Mouse (Mus musculus) kidney, adult 2 months (tissue): ENCODE data around the gene Egln1. TPM values are rescaled to one million over a fixed set of nuclear protein-coding genes. Genes with fewer than 3 reads are reported as not detected.
A peak's percentile ranks its signal among the peaks of the same experiment; 100 is the strongest.

Source experiments
- DNase-seq: peaks from one replicate; pipeline ENCODE4 v3.0.0; 2021
- H3K27ac ChIP-seq: fragments of 200-500 bp; 2 replicates; pipeline ENCODE4 v1.5.1; 2012; ENCODE audit warnings: low read depth, low read length, control low read depth, inconsistent platforms; ENCODE audit not compliant: insufficient read depth
- H3K27me3 ChIP-seq: fragments of 200-500 bp; replicated peaks from 2 replicates; pipeline ENCODE4 v1.6.1; 2012; ENCODE audit warnings: mild to moderate bottlenecking, moderate library complexity, low read length, inconsistent platforms; ENCODE audit not compliant: control insufficient read depth, insufficient read depth
- H3K36me3 ChIP-seq: fragments of 200-500 bp; 2 replicates; pipeline ENCODE4 v1.6.1; 2012; ENCODE audit warnings: mild to moderate bottlenecking, moderate library complexity, low read length, inconsistent platforms; ENCODE audit not compliant: control insufficient read depth, insufficient read depth
- H3K4me1 ChIP-seq: fragments of 200-500 bp; 2 replicates; pipeline ENCODE4 v1.6.1; 2011; ENCODE audit warnings: low read length; ENCODE audit not compliant: control insufficient read depth, insufficient read depth
- H3K4me3 ChIP-seq: fragments of 200-500 bp; 2 replicates; pipeline ENCODE4 v1.5.1; 2011; ENCODE audit warnings: mild to moderate bottlenecking, low read depth, low read length, control low read depth; ENCODE audit not compliant: insufficient read depth
- CTCF ChIP-seq: fragments of 200-500 bp; conservative IDR thresholded peaks from 2 replicates; pipeline ENCODE4 v1.5.1; 2011; ENCODE audit warnings: low read depth, mild to moderate bottlenecking, control low read depth, low read length, moderate library complexity, mixed read lengths; ENCODE audit not compliant: insufficient read depth, insufficient read length
- POLR2A ChIP-seq: fragments of 200-500 bp; IDR thresholded peaks from one replicate; pipeline ENCODE4 v1.6.1; 2011; ENCODE audit warnings: low read depth, low read length, control low read depth
- WGBS: fragments of 180-500 bp; shearing (Covaris S2); methylation state at CpG from one replicate; pipeline ENCODE4 v1.1.7; 2018; 5-methylcytosine and 5-hydroxymethylcytosine counted together
- polyA plus RNA-seq: library from polyadenylated mRNA; depleted of rRNA; stranded (reverse); fragments of >200 nt; gene quantifications from 2 replicates; pipeline ENCODE4 v1.2.3, GENCODE M21; 2012

Egln1 gene
- polyA plus RNA-seq, 1 experiment: 38.8 TPM

- H3K27ac ChIP-seq: no peak overlapping the region
- H3K27me3 ChIP-seq: no peaks in the 10 kb centered on the region
- TF ChIP-seq POLR2A (no peak), CTCF (no peak)
- 85% methylated on average over 7 of the region's 7 CpGs for WGBS
- no peaks in the 10 kb centered on the region for H3K4me1 ChIP-seq
- no peaks in the 10 kb centered on the region for H3K36me3 ChIP-seq
- H3K4me3 ChIP-seq: no peak overlapping the region
- DNase-seq: no peak
Measured at GRCm38 (mm10) chr8:124871474-124871873, 77.7 kb downstream of the Egln1 start.

GRCm38 (mm10) chr8:124869708-124870107, 79.4 kb downstream of the Egln1 start:
- Histone ChIP-seq H3K4me1 (no peaks in the 10 kb centered on the region), H3K4me3 (no peak overlapping the region), H3K36me3 (no peaks in the 10 kb centered on the region), H3K27me3 (no peaks in the 10 kb centered on the region), H3K27ac (no peak overlapping the region)
- 56% methylated on average over 6 of the region's 6 CpGs for WGBS
- no peak for DNase-seq
- TF ChIP-seq CTCF (no peak), POLR2A (no peak)

GRCm38 (mm10) chr8:124867126-124867525, 82.0 kb downstream of the Egln1 start:
- Histone ChIP-seq H3K27me3 (no peaks in the 10 kb centered on the region), H3K27ac (no peak overlapping the region), H3K4me3 (no peak overlapping the region), H3K36me3 (no peaks in the 10 kb centered on the region), H3K4me1 (peaks cover 5% of the 10 kb centered on the region; the same call in 1 of the 2 replicates)
- TF ChIP-seq CTCF (no peak), POLR2A (no peak)
- 49% methylated on average over 2 of the region's 2 CpGs for WGBS
- no peak for DNase-seq

DNA sequence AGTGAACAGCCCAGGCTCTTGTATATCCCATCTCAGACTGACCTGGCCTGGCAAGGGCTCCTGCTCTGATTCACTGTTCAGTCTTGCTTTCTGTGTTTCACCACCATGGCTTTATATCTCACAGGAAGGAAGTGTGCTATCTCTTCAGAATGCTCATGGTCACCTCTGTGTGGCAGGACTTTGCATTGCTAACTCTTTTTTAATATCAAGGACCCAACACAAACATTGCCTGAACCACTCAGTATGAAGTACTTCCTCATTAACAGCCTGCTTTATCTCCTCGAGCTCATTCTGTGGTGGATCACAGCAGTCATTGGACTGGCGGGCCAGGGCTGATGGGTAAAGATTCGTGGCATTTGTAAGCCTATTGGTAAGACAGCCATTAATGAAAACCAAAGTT, 82.5 kb downstream of the Egln1 start:
- WGBS: 70% methylated on average over 3 of the region's 3 CpGs
- TF ChIP-seq CTCF: no peak
- TF ChIP-seq POLR2A: no peak

GRCm38 (mm10) chr8:124863729-124864128, 85.4 kb downstream of the Egln1 start:
- WGBS: 7% methylated on average over 8 of the region's 8 CpGs
- peaks cover 5% of the 10 kb centered on the region; the same call in 1 of the 2 replicates for H3K4me1 ChIP-seq
- peak overlapping the region; percentile 98 for H3K4me3 ChIP-seq
- H3K36me3 ChIP-seq: no peaks in the 10 kb centered on the region; the same call in 1 of the 2 replicates
- H3K27ac ChIP-seq: no peak overlapping the region
- TF ChIP-seq POLR2A (no peak), CTCF (no peak)
- no peaks in the 10 kb centered on the region for H3K27me3 ChIP-seq
- no peak for DNase-seq

More for the DNA sequence above, 82.5 kb downstream of the Egln1 start:
- no peak for DNase-seq
- Histone ChIP-seq H3K36me3 (no peaks in the 10 kb centered on the region), H3K27me3 (no peaks in the 10 kb centered on the region), H3K4me1 (peaks cover 5% of the 10 kb centered on the region; the same call in 1 of the 2 replicates), H3K27ac (no peak overlapping the region), H3K4me3 (no peak overlapping the region)

DNA sequence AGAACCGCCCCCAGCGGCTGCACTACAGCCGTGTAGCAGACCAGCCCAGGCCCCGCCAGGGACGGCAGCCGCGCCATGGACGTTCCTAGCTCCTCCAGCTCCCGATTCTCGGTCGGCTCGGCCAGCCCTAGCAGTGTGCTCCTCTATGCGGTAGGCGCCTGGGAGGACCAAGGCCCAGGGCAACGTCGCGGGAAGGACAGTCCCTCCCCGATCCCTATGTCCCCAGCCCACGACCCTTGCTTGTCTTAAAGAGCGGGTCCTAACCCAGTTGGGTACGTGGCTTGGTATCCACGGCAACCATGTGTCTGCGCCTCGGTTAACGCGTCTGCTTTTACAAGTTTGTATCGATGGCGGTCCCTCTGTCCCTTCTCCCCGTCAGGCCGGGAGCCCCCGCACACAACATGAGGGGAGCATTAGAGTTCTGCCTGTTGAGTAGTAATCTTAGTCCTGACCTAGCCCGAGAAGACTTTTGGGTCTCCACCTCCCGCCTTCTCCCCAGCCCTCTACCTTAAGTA, 85.9 kb downstream of the Egln1 start:
- no peak for DNase-seq
- Histone ChIP-seq H3K27ac (peak overlapping the region; percentile 46), H3K4me1 (peaks cover 5% of the 10 kb centered on the region; the same call in 1 of the 2 replicates), H3K4me3 (peak overlapping the region; percentile 98), H3K27me3 (no peaks in the 10 kb centered on the region), H3K36me3 (no peaks in the 10 kb centered on the region; the same call in 1 of the 2 replicates)
- peak; percentile 1 for TF ChIP-seq POLR2A
- TF ChIP-seq CTCF: no peak
- under 1% methylated on average over 33 of the region's 33 CpGs for WGBS

GRCm38 (mm10) chr8:124862321-124863162, 86.6 kb downstream of the Egln1 start, which contains the start of the genes Gnpat and 2810004N23Rik:
Gene Gnpat (plus strand): TSS chr8:124863033.
Gene 2810004N23Rik (minus strand): TSS chr8:124863120.
- peak; percentile 96 for DNase-seq
- H3K4me1 ChIP-seq: peaks cover 5% of the 10 kb centered on the region; the same call in 1 of the 2 replicates
- TF ChIP-seq CTCF (no peak), POLR2A (peak; percentile 58)
- peak within 1 kb of the TSS; percentile 79 for H3K27ac ChIP-seq
- H3K36me3 ChIP-seq: no peaks in the 10 kb centered on the region; the same call in 1 of the 2 replicates
- under 1% methylated on average over 55 of the region's 55 CpGs for WGBS
- no peaks in the 10 kb centered on the region for H3K27me3 ChIP-seq
- H3K4me3 ChIP-seq: peak within 1 kb of the TSS; percentile 98
